Mouse (Mus musculus) kidney, postnatal 10 days (tissue): ENCODE data around the gene She.

ENCODE experiments used
- DNase-seq: peaks from one replicate; pipeline ENCODE4 v3.0.0; 2021; ENCODE audit warnings: mixed read lengths

The She gene

DNA sequence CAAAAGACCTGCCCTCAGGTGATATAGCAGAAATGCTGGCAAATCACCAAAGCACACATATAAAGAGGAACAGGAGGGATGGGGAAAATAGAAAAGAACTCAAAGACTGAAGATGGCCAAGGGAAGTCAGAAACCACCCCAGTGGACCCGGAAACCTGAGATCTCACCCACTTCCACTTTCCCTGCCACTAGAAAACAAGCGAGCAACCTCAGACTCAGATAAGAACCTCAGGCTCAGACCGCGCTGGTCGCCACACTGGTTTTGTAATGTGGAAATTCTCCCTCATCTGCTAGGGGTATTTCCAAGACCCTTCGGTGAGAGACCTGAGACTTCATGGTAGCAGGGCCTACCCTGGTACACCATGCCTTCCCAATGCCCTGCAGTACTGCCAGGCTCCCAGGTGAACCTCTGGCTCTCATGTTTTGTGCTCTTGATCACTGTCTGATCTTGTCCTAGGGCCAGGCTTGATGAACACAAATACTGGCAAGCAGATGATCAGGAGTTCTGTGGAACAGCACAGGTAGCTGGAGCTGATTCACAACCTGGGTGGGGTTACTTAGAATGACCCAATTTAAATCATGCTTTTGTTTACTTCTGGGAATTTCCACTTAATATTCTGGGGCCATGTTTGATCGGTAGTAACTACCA lies 56.5 kb downstream of the She start:
- no peak for DNase-seq

DNA sequence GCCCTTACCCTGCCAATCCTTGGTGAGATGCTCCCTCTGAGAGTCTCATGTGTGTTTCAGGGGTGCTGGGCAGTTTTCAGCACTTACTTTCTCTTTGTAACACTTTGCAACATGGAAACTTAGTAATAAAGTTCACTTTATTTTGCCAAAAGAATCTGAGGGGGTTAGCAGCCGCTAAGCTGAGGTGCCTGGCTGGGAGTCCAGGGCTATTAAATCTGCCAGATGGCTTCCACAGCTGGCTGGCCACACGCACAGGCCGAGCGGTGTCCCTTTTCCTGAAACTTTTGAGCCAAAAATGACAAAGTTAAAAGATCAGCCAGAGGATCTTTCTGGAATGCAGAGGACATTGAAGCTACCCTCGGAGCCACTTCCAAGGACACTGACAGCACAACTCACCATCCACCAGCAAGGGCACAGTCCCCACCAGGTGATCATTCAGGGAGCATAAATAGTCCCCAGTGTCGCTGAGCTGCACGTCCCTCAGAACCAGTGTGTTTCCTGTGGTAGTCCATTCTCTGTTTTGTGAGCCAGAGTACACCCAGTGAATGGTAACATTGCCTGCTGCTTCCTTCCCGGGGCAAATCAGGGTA lies 58.8 kb downstream of the She start:
- no peak for DNase-seq

DNA sequence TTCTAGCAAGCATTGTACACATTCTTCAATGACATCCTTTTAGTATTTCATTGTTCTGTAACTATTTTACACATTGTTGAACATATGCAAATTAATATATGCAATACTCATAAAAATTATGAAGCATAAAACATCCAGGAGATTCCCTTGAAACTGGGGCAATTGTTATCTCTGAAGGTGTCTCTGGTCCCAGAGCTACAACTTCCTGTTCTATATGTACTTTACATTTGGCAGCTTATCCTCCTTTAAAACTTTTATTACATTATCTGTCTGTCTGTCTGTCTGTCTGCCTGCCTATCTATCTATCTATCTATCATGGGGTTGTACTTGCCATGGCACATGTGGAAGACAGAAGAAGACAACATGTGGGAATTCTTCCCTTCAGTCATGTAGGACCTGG lies 60.5 kb downstream of the She start:
- no peak for DNase-seq

DNA sequence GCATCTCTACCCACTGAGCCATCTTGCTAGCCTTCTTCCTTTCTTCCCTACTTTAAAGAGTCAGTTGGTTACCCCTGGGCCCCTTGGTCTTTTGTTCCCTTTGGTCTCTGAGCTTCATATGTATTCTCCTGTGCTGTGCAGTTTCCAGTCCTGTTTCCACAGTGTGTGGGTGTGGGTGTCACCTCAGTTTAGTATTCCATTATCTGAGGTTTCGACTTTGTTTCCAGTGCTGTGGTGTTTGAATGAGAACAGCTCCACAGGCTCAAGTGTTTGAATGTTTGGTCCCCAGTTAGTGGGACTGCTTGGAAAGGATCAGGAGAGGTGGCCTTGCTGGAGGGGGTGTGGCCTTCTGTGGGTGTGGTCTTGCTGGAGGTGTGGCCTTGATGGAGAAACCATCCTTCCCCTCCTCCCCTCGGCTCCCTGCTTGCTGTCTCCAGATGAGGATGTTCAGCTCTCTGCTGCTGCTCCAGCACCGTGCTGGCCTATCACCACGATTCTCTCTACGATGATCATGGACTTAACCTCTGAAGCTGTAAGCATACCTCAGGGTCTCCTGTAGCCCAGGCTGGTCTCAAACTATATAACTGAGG lies 61.4 kb downstream of the She start:
- no peak for DNase-seq

DNA sequence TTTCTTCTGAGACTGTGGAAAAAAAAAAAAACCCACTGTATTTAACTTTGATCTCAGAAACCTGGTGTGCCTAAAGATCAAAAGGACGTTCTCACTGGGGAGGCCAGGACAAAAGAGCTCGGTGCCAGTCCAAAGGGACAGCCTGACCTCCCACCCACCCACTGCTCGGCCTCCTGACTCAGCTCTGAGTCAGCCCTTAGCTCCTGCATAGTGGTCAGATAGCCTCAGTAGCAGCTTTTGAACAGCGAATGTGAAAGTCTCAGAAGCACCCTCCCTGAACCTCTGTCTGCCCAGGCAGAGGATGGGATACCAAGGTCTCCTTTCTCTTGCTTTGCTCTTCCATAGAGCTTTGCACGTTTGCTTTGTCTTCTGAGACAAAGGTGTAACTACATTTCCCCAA lies 65.4 kb downstream of the She start:
- DNase-seq: no peak

DNA sequence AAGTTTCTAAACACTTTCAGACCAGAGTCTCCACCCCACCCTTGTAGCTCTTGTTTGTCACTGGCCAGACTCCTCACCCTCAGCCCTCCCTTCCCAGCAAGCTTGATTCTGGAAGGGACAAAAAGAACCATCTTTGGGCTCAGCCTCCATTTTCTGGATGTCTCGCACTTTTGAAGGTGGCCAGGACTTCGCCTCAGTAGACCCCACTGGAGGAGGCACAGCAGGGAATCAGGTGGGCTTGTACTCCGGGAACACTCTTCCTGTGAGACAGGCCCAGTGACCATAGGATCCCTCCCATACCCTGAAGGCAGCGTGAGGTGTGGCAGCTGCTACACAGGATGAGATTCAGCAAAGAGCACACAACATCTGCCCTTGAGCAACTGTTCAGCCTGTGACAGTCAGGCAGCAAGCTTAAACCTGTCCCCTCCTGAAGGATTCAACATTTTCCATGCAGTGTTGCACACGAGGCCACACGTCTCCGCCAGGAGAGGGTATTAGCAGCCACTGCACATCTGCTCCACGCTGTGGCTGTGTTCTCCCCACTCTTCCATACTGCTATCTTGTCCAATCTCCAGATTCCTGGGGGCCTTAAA lies 66.1 kb downstream of the She start:
- no peak for DNase-seq

DNA sequence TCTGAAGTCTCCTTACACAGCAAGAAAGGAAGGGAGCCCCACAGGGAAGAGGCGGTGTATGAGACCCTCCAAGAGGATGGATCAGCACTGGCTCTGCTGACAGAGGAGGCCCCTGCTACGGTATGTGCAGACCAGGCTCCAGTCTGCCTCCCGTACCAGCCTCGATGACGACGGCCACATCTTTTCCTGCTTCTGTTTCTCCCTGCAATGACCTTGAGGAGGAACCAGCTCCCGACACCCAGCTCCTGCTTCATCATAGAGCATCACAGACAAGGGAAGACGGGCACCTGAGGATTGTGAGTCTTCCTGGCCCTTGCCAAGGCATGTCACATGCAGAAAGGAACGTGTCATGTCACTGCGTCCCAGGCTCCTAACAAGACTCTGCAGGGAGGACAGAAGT lies 66.8 kb downstream of the She start:
- DNase-seq: peak; percentile 14

DNA sequence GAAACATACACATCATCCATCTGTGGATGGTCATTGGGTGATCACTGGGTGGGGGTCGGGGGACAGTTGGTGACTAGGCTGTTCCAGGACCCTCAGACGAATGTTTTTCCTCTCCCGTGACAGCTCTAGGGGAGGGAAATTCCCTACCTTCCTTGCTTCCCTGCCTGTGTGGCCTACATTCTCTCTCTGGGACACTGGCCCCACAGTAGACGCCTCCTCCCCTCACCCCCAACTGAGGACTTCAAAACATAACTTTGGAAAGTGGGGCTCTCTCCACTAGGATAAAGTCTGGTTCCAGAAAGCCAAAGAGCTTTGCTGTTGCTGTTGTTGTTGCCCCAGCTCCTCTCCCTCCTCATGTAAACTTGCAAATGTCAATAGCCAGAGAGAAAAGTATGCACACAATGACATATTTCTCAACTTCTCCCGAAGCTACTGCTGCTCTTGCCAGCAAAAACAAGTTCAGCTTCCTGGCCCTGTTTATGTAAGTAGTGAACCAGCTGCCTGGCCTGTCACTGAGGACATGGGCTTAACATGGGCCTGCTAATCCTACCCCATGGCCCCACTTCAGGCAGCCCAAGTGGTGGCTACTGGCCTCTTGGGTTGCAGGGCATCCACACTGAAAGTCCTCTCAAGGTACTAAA lies 67.8 kb downstream of the She start:
- peak; percentile 47 for DNase-seq

DNA sequence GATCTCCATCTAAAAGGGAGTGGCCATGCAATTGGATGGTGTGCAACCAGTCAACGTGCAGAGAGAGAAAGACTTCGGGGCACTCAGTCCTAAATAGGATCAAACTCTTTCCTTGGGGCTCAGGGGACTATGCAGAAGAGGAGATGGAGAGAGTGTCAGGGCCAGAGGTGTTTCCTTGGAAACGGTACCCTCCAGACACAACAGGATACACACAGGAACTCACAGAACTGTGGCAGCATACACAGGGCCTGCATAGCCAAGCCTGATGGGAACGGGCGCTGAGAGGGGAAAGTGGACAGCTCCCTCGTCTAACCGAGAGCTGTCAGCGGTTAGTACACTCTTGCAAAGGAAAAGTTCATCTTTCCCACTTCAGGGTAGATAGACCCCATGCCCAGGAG lies 68.3 kb downstream of the She start:
- no peak for DNase-seq

DNA sequence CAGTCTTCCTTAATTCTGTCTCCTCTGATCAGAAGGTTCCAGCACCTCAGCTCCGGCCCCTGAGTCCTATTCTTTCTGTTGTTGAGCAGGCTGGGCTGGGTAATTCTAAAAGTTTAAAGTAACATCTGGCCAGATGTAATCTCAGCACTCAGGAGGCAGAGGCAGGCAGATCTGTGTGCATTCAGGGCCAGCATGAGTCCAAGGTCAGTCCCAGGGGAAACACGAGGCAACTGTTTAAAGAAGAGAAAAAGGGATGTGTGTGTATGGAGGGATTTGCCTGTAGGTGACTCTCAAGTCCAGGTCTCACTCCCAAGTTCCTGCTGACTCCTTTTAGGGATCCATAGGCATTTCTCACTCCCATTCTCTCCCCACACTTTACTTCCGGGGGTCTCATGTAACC lies 76.7 kb downstream of the She start:
- DNase-seq: no peak
